Mouse (Mus musculus): ENCODE data around the gene Exoc6. TPM values are rescaled to one million over a fixed set of nuclear protein-coding genes. Genes with fewer than 3 reads are reported as not detected.

Gene Exoc6
- polyA plus RNA-seq, 1 experiment from 2014 or later = 23.2 TPM

DNA sequence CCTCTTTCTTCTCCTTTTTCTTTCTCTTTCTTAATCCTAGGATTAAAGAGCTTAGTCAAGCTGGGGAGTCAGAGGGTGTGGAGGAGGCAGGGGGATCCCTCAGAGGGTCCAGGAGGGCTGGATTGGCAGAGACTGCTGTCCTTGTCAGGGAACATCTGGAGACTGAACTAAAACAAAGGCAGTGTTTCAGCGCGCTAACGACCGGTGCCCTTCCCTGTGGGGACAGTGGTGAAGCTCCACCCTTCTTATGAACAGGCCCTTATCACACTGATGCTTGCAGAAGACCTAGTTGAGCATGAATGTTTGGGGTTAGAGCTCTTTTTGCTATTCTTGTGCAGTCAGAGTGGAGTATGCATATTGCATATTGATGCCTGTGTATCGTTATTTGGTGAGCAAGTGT is 103.8 kb downstream of the Exoc6 start:
- ATAC-seq = no peak

DNA sequence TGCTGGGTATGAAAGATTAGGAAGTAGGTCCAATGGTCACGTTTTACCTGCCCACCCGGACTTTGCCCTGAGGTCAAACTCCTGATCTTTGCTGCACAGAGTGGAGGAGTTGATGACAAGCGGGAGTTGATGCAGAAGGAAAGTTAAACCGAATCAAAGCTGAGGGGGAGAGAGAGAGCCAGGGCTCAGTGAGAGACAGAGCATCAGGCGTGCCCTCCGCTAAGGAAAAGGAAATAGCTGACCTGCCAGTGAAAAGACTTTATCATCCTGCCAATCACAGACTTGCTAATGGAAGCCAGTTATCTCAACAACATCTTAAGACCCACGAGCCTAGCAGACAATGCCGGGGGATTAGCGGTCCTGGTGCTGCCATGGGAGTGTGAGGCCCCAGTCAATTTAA is 106.2 kb downstream of the Exoc6 start:
- no peak for ATAC-seq
- H3K27me3 ChIP-seq (replicated peaks; ENCODE audit: control insufficient read depth, insufficient read depth, low read length) = no peaks in the 10 kb centered on the region
- DNase-seq (ENCODE audit: low spot score) = peak; percentile 16
- H3K9ac ChIP-seq (ENCODE audit: low read length) = no peak overlapping the region
- 3% methylated on average over 9 of the region's 9 CpGs for WGBS
- no peaks in the 10 kb centered on the region for H3K36me3 ChIP-seq (ENCODE audit: control insufficient read depth, insufficient read depth, low read length)
- H3K4me3 ChIP-seq (ENCODE audit: low read depth, low read length) = no peak overlapping the region
- H3K4me2 ChIP-seq (ENCODE audit: low read length) = no peak overlapping the region
- no peaks in the 10 kb centered on the region for H3K9me3 ChIP-seq (replicated peaks; ENCODE audit: control insufficient read depth, low read length)
- H3K27ac ChIP-seq (ENCODE audit: low read depth, low read length) = no peak overlapping the region
- peaks cover 2% of the 10 kb centered on the region; the same call in 1 of the 2 replicates for H3K4me1 ChIP-seq (ENCODE audit: control insufficient read depth, insufficient read depth, low read length)

More for the DNA sequence above, 103.8 kb downstream of the Exoc6 start:
- no peak for DNase-seq (ENCODE audit: low spot score)
- 23% methylated on average over 5 of the region's 5 CpGs for WGBS
- H3K4me2 ChIP-seq (ENCODE audit: low read length) = no peak overlapping the region
- H3K36me3 ChIP-seq (ENCODE audit: control insufficient read depth, insufficient read depth, low read length) = no peaks in the 10 kb centered on the region
- no peak overlapping the region for H3K27ac ChIP-seq (ENCODE audit: low read depth, low read length)
- H3K9ac ChIP-seq (ENCODE audit: low read length) = no peak overlapping the region
- H3K27me3 ChIP-seq (replicated peaks; ENCODE audit: control insufficient read depth, insufficient read depth, low read length) = no peaks in the 10 kb centered on the region
- H3K9me3 ChIP-seq (replicated peaks; ENCODE audit: control insufficient read depth, low read length) = no peaks in the 10 kb centered on the region
- peaks cover 2% of the 10 kb centered on the region; the same call in 1 of the 2 replicates for H3K4me1 ChIP-seq (ENCODE audit: control insufficient read depth, insufficient read depth, low read length)
- H3K4me3 ChIP-seq (ENCODE audit: low read depth, low read length) = no peak overlapping the region

DNA sequence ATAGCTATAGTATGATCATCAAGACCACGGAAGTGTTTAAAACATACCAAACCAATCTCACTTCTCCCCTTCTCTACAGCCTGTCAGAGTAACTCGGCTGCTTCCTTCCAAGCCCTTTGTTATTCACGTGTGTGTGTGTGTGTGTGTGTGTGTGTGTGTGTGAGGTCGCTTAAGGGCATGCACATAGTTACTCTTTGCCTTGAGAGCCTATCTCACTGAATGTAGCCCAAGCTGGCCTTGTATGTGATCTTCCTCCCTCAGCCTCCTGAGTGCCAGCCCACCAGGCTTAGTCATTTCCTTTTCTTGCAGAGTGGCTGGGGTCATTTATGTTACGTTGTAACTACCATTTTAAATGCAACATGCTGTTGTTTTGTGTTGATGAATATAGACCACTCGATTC is 115.0 kb downstream of the Exoc6 start:
- no peak overlapping the region for H3K9ac ChIP-seq (ENCODE audit: low read length)
- no peaks in the 10 kb centered on the region for H3K36me3 ChIP-seq (ENCODE audit: control insufficient read depth, insufficient read depth, low read length)
- no peaks in the 10 kb centered on the region for H3K4me1 ChIP-seq (ENCODE audit: control insufficient read depth, insufficient read depth, low read length)
- H3K9me3 ChIP-seq (replicated peaks; ENCODE audit: control insufficient read depth, low read length) = no peaks in the 10 kb centered on the region
- 79% methylated on average over 6 of the region's 6 CpGs for WGBS
- H3K4me3 ChIP-seq (ENCODE audit: low read depth, low read length) = no peak overlapping the region
- DNase-seq (ENCODE audit: low spot score) (no peak), ATAC-seq (no peak)
- no peak overlapping the region for H3K4me2 ChIP-seq (ENCODE audit: low read length)
- no peak overlapping the region for H3K27ac ChIP-seq (ENCODE audit: low read depth, low read length)
- no peaks in the 10 kb centered on the region for H3K27me3 ChIP-seq (replicated peaks; ENCODE audit: control insufficient read depth, insufficient read depth, low read length)

DNA sequence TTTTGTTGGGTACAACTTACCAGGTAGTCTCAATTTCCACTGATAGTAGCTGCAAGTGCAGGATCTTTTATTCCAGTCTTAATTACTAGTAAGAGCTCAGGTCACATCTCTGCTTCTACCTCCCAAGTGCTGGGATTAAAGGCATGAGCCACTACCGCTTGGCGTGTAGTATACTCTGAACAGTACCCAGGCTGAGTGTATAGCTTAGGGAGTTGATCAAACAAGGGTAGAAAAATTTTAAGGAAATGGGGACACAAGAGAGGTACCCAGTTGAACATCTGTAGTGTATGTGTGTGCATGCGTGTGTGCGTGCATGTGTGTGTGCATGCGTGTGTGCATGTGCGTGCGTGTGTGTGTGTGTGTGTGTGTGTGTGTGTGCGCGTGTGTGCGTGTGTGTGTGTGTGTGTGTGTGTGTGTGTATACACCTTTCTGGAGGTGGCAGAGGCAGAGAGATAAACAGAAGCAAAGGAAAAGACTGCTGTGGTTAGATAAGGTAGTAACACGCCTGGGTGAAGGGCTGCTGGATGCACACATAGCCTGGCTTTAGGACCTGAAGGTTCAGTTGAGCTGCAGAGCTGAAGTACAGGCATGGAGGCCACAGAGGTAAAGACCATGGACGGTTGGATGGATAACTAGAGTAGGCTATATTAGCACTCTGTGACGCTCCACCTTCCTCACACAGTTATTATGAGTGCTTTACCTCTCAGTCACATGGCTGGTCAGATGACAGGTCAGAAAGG is 117.8 kb downstream of the Exoc6 start:
- no peaks in the 10 kb centered on the region for H3K9me3 ChIP-seq (replicated peaks; ENCODE audit: control insufficient read depth, low read length)
- WGBS = 61% methylated on average over 13 of the region's 13 CpGs

DNA sequence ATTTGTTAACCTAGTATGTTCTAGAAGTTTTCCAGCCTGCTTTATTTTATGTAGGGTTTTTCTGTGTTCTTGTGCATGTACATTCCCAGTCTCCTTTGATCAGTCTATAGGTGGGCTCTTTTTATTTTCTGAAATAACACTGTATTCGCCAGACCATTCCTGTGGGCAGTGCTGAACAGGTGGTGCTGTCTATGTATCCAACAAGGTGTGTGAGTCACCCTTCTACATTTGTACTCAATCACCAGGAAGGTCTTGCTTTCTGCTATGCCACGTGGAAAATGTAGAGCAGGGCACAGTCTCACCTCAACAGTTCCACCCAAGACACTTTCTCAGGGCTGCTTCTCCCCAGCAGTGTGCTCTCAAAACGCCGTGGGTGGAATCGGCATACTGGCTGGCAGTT is 118.4 kb downstream of the Exoc6 start:
- H3K36me3 ChIP-seq (ENCODE audit: control insufficient read depth, insufficient read depth, low read length) = no peaks in the 10 kb centered on the region
- no peak for DNase-seq (ENCODE audit: low spot score)
- no peaks in the 10 kb centered on the region for H3K27me3 ChIP-seq (replicated peaks; ENCODE audit: control insufficient read depth, insufficient read depth, low read length)
- ATAC-seq = no peak
- no peaks in the 10 kb centered on the region for H3K9me3 ChIP-seq (replicated peaks; ENCODE audit: control insufficient read depth, low read length)
- 91% methylated on average over 5 of the region's 5 CpGs for WGBS
- no peak overlapping the region for H3K27ac ChIP-seq (ENCODE audit: low read depth, low read length)
- no peak overlapping the region for H3K4me2 ChIP-seq (ENCODE audit: low read length)
- no peak overlapping the region for H3K4me3 ChIP-seq (ENCODE audit: low read depth, low read length)
- H3K9ac ChIP-seq (ENCODE audit: low read length) = no peak overlapping the region
- no peaks in the 10 kb centered on the region for H3K4me1 ChIP-seq (ENCODE audit: control insufficient read depth, insufficient read depth, low read length)

More for the DNA sequence above, 117.8 kb downstream of the Exoc6 start:
- no peak for ATAC-seq
- Histone ChIP-seq H3K4me3 (ENCODE audit: low read depth, low read length) (no peak overlapping the region), H3K36me3 (ENCODE audit: control insufficient read depth, insufficient read depth, low read length) (no peaks in the 10 kb centered on the region), H3K27me3 (replicated peaks; ENCODE audit: control insufficient read depth, insufficient read depth, low read length) (no peaks in the 10 kb centered on the region), H3K4me1 (ENCODE audit: control insufficient read depth, insufficient read depth, low read length) (no peaks in the 10 kb centered on the region), H3K4me2 (ENCODE audit: low read length) (no peak overlapping the region), H3K27ac (ENCODE audit: low read depth, low read length) (no peak overlapping the region), H3K9ac (ENCODE audit: low read length) (no peak overlapping the region)
- DNase-seq (ENCODE audit: low spot score) = no peak

DNA sequence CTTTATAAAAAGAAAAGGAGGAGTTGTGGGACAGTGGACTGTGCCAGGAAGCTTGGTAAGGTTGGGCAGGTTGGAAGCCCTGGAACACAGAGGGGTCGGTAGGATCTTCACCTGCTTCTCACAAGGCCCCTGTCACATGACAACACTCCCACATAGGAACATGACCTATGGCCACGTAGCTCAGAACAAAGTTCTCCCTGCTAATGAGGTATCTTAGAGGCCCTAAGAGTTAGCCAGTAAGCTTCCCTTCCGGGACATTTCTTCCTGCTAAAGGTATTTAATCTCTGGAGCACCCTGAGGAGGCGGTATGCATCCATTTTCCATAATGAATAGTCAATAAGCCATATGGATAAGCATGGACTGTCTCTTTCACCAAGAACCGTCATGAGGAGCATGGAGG is 119.3 kb downstream of the Exoc6 start:
- Histone ChIP-seq H3K27me3 (replicated peaks; ENCODE audit: control insufficient read depth, insufficient read depth, low read length) (no peaks in the 10 kb centered on the region), H3K9me3 (replicated peaks; ENCODE audit: control insufficient read depth, low read length) (no peaks in the 10 kb centered on the region), H3K4me2 (ENCODE audit: low read length) (no peak overlapping the region), H3K4me1 (ENCODE audit: control insufficient read depth, insufficient read depth, low read length) (no peaks in the 10 kb centered on the region), H3K9ac (ENCODE audit: low read length) (no peak overlapping the region), H3K27ac (ENCODE audit: low read depth, low read length) (no peak overlapping the region), H3K4me3 (ENCODE audit: low read depth, low read length) (no peak overlapping the region), H3K36me3 (ENCODE audit: control insufficient read depth, insufficient read depth, low read length) (no peaks in the 10 kb centered on the region)
- 70% methylated on average over 5 of the region's 5 CpGs for WGBS
- DNase-seq (ENCODE audit: low spot score) (no peak), ATAC-seq (no peak)

DNA sequence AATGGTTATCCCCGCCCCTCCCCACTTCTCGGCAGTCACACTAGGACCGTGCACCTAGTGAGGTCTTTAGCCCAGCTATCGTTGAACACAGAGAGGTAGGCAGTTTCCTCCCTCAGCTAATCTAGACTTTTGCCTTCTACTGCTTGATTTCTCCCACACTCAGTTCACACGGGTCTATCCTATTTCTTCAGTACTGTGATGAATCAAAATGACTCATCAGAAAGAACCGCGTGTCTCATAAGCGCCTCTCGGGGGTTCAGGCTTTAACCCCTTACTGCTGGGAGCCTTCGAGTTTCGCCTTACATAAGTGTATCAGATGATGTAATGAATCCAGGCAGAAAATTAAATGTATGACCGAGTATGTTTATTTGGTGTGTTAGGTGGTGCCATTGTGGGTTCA is 123.2 kb downstream of the Exoc6 start:
- 62% methylated on average over 12 of the region's 12 CpGs for WGBS
- Histone ChIP-seq H3K27ac (ENCODE audit: low read depth, low read length) (no peak overlapping the region), H3K4me3 (ENCODE audit: low read depth, low read length) (no peak overlapping the region), H3K9ac (ENCODE audit: low read length) (no peak overlapping the region), H3K4me1 (ENCODE audit: control insufficient read depth, insufficient read depth, low read length) (no peaks in the 10 kb centered on the region), H3K9me3 (replicated peaks; ENCODE audit: control insufficient read depth, low read length) (no peaks in the 10 kb centered on the region), H3K27me3 (replicated peaks; ENCODE audit: control insufficient read depth, insufficient read depth, low read length) (no peaks in the 10 kb centered on the region), H3K36me3 (ENCODE audit: control insufficient read depth, insufficient read depth, low read length) (no peaks in the 10 kb centered on the region), H3K4me2 (ENCODE audit: low read length) (no peak overlapping the region)
- ATAC-seq = no peak
- DNase-seq (ENCODE audit: low spot score) = no peak

DNA sequence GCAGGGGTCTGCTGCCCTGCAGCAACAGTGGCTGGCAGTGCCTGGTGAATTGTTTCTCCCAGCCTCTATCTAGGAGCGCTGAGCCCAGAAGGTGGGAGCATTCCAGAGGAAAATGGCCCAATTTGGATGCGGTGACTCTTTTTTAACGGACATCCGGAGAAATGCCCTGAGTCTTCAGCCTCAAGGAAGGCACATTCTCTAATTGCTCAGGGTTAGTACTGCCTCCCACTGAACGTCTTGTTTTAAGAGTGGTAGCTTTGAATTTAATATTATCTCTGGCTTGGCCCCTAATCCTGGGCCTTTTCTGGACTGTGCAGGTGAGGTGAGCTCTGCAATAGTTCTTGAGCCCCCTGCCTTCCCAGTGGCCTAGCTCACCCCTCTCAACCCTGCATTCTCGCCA is 135.1 kb downstream of the Exoc6 start, which contains the start of gene Cyp26c1:
Cyp26c1 (plus strand) TSS at position 301 of the 400 bp plus-strand sequence.
- Histone ChIP-seq H3K9me3 (replicated peaks; ENCODE audit: control insufficient read depth, low read length) (no peaks in the 10 kb centered on the region), H3K4me2 (ENCODE audit: low read length) (no peak within 1 kb of the TSS), H3K4me1 (ENCODE audit: control insufficient read depth, insufficient read depth, low read length) (no peaks in the 10 kb centered on the region), H3K4me3 (ENCODE audit: low read depth, low read length) (no peak within 1 kb of the TSS), H3K27me3 (replicated peaks; ENCODE audit: control insufficient read depth, insufficient read depth, low read length) (peaks cover 72% of the 10 kb centered on the region), H3K9ac (ENCODE audit: low read length) (no peak within 1 kb of the TSS), H3K36me3 (ENCODE audit: control insufficient read depth, insufficient read depth, low read length) (no peaks in the 10 kb centered on the region), H3K27ac (ENCODE audit: low read depth, low read length) (no peak within 1 kb of the TSS)
- DNase-seq (ENCODE audit: low spot score) (no peak), ATAC-seq (no peak)
- under 1% methylated on average over 6 of the region's 6 CpGs for WGBS

DNA sequence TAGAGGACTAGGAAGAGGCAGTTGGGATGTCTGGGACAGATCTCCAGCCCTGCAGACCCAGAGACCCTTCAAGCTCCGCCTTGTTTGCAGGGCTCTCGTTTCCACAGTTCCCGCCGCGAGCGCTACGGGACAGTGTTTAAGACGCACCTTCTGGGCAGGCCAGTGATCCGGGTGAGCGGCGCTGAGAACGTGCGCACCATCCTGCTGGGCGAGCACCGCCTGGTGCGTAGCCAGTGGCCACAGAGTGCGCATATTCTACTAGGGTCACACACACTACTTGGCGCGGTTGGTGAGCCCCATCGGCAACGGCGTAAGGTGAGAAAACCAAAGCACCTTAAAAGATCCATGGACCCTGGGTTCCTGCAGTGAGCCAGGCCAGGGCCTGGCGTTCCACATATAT is 136.1 kb downstream of the Exoc6 start:
- DNase-seq (ENCODE audit: low spot score) = no peak
- H3K9me3 ChIP-seq (replicated peaks; ENCODE audit: control insufficient read depth, low read length) = no peaks in the 10 kb centered on the region
- 2% methylated on average over 23 of the region's 23 CpGs for WGBS
- H3K4me3 ChIP-seq (ENCODE audit: low read depth, low read length) = no peak overlapping the region
- H3K27ac ChIP-seq (ENCODE audit: low read depth, low read length) = no peak overlapping the region
- peaks cover 82% of the 10 kb centered on the region for H3K27me3 ChIP-seq (replicated peaks; ENCODE audit: control insufficient read depth, insufficient read depth, low read length)
- ATAC-seq = no peak
- no peak overlapping the region for H3K4me2 ChIP-seq (ENCODE audit: low read length)
- 0 out of 2 replicates have a peak, but pooled peaks cover 2% of the 10 kb centered on the region for H3K4me1 ChIP-seq (ENCODE audit: control insufficient read depth, insufficient read depth, low read length)
- H3K36me3 ChIP-seq (ENCODE audit: control insufficient read depth, insufficient read depth, low read length) = no peaks in the 10 kb centered on the region
- H3K9ac ChIP-seq (ENCODE audit: low read length) = no peak overlapping the region

Measured in forebrain, embryonic 14.5 days (tissue).